Mouse (Mus musculus) right cerebral cortex, postnatal 4 days (tissue): Measurements from ENCODE around the gene Epha1.
A peak's percentile ranks its signal among the peaks of the same experiment; 100 is the strongest.

Source experiments
- DNase-seq: peaks from one replicate; pipeline ENCODE4 v3.0.0-alpha.2; 2022

Gene Epha1

GRCm38 (mm10) chr6:42351776-42352485, 21.1 kb downstream of the Epha1 start:
- DNase-seq, result no peak

DNA sequence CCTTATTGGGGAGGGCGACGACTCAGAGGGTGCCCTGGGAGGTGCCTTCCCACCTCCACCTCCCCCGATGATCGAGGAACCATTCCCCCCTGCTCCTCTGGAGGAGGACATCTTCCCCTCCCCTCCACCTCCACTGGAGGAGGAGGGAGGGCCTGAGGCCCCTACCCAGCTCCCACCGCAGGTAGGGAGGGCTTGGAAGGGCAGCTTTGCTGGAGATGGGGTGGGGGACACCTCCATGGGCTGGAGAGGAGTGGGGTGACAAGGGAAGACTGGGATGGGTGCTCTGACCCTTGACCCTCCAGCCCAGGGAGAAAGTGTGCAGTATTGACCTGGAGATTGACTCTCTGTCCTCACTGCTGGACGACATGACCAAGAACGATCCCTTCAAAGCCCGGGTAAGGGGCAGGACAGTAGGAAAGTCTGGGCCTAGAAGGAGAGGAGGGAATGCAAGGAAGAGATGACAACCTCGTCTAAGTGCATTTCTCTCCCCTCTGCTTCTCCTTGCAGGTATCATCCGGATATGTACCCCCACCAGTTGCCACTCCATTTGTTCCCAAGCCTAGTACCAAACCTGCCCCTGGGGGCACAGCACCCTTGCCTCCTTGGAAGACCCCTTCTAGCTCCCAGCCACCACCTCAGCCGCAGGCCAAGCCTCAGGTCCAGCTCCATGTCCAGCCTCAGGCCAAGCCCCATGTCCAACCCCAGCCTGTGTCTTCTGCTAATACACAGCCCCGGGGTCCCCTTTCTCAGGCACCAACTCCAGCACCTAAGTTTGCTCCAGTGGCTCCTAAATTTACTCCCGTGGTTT, 21.9 kb downstream of the Epha1 start:
- DNase-seq, result no peak

DNA sequence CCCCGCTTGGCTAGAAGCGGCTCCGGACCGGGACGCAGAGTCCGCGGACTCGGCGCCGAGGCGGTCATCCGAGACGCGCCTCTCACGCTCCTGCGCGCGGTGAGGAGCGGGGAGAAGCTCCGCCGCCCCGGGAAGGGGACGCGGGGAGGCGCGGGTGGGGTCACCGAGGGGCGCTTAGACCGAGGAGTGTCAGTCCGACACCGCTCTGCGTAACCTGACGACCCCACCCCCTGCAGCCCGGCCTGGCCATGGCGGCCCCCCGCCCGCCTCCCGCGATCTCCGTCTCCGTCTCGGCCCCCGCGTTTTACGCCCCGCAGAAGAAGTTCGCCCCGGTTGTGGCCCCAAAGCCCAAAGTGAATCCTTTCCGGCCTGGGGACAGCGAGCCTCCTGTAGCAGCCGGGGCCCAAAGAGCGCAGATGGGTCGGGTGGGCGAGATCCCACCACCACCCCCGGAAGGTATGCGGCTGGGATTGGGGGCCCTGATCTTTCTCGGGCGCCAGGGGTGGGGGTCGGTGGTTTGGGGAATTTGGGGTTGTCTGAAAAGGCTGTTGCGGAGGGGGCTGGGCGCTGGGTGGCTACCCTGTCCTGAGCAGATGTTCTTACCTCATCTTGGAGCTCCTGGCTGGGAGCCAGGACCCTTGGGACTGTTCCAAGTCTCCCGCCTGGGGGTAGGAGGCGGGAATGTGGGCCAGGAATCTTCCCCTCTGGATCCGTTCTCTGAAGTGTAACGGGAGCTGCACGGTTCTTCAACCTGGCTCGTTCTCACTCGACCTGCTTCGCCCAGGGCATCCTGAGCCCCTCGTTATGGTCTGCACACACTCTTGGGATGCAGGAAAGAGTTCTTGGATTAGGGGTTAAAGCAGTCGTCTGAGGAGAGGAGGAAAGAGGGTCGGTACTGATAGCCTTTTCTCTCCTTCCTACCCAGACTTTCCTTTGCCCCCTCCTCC, 22.8 kb downstream of the Epha1 start:
- peak; percentile 75 for DNase-seq

GRCm38 (mm10) chr6:42349426-42350020, 23.5 kb downstream of the Epha1 start, which contains the start of gene Zyx:
TSS of gene Zyx (plus strand) at chr6:42349630.
- peak; percentile 78 for DNase-seq

GRCm38 (mm10) chr6:42349006-42349425, 24.1 kb downstream of the Epha1 start:
- peak; percentile 68 for DNase-seq

- DNase-seq, result no peak
Measured at GRCm38 (mm10) chr6:42348281-42349005, 24.6 kb downstream of the Epha1 start.

- no peak for DNase-seq
Measured at GRCm38 (mm10) chr6:42344255-42344654, 28.8 kb downstream of the Epha1 start.

GRCm38 (mm10) chr6:42343361-42344120, 29.5 kb downstream of the Epha1 start:
- no peak for DNase-seq

- no peak for DNase-seq
Measured at GRCm38 (mm10) chr6:42342171-42342570, 30.9 kb downstream of the Epha1 start.

- no peak for DNase-seq
Measured at GRCm38 (mm10) chr6:42339981-42340380, 33.1 kb downstream of the Epha1 start.

GRCm38 (mm10) chr6:42339189-42339588, 33.9 kb downstream of the Epha1 start:
- DNase-seq, result no peak

DNA sequence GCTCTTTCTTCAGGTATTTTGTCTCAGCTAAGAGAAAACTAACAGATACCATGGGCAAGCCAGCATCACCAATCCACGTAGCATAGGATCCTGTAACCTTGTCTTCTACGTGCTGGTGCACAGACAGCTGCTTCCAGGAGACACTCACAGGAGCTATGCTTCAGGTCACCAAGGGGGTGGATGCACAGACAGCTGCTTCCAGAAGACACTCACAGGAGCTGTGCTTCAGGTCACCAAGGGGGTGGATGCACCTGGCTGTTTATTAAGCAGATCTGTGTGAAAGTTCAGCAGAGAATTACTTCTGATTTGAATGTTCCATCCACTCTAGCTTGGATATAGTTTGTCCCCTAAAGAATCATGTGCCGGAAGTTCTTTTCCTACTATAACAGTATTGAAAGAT, 42.1 kb downstream of the Epha1 start:
- no peak for DNase-seq

- no peak for DNase-seq
Measured at GRCm38 (mm10) chr6:42330216-42330615, 42.9 kb downstream of the Epha1 start.

GRCm38 (mm10) chr6:42328757-42329156, 44.3 kb downstream of the Epha1 start:
- no peak for DNase-seq

DNA sequence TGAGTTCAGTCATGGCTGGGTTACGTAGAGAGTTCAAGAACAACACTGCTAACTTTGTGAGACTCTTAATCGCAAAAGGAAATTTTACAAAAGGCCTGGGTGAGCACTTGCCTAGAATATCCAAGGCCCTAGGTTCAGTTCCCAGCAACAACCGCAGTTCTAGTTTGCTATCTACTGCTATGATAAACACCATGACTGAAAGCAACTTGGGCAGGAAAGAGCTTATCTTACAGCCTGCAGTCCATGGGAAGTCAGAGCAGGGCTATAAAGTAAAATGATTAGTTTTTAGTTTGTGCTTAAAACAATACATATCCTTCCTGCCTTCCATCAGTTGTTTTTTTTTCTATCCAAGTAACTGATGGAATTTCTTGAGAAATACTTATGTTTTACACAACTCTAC, 46.6 kb downstream of the Epha1 start:
- no peak for DNase-seq

DNA sequence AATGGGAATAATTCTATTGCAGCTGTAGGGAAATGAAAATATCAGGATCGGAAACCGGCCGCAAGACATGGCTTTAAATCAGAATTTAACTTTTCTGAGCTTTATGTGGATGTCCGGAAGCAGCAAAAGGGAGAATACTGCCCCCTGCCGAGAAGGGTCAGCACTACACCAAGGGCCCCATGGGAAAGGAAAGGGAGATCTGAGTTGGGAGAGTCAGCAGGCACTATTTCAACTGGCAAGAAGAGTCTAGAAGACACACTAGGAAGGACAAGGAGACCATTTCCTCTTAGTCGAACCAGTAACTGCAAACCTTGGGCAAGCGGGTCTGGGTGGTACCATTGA, 47.8 kb downstream of the Epha1 start:
- peak; percentile 82 for DNase-seq

GRCm38 (mm10) chr6:42324482-42325267, 48.4 kb downstream of the Epha1 start, which contains the start of gene Fam131b:
TSS of gene Fam131b (minus strand) at chr6:42324643.
- peak; percentile 80 for DNase-seq

GRCm38 (mm10) chr6:42324067-42324481, 49.0 kb downstream of the Epha1 start:
- peak; percentile 57 for DNase-seq

DNA sequence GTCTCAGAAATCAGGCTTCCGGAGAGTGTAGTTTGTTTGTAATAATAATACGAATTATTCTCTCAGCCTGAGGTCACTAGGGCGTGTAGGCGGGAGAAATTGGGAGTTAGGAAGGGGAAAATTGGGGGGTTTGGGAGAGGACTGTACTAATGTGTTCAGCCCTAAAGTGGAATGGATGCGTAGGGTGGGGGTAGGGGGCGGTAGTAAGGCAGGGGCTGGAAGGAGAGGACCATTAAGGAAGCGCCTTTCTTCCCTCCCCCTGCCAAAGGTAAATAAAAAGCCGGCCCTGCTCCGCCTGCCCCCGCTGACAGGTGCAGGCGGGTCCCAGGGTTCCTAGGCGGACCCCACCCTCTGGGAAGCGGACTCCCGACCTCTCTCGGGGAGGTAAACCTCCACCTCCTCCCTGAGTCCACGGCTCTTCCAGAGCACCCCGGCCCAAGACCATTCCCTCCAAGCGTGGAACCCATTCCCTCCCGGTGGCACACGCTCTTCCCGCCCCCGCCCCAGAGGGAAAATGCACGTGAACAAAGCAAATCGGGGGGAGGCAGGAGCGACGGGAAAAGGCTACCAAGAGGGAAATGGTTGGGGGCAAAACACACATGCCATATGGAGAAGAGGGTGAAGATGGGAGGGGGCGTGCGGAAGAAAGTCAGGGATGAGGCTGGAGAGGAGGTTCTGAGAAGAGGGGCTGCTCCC, 49.5 kb downstream of the Epha1 start:
- peak; percentile 26 for DNase-seq

DNA sequence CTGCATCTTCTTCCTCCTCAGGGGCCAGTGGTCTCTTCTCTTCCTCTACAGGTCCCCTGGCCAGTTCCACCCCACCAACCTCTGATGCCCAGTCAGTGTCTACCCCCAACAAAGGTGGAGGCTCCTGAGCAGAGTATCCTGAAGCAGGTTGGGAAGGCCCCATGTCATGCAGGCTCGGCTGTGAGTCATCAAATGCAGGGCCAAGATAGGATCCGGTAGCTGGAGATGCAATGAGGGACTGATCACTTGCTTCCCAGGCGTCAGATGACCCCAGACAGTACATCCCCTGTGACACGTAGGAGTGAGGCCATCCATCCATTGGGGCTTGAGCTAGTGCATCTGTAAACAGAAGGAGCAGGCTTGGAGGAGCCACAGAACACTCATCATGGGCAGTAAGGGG, 54.8 kb downstream of the Epha1 start:
- DNase-seq, result no peak
